Mouse (Mus musculus) embryonic stem cell, embryonic (primary cell): ENCODE measurements around the gene Plekho2.

Source experiments
- CTCF ChIA-PET, 4 experiments: fragments of 300-600 bp in 2 of 4; fragments of 350-600 bp in 2 of 4; sonication (Branson Sonifier 250); formaldehyde crosslinking; loops; one replicate each; lab custom pipeline; 2022; ENCODE audit warnings: inconsistent platforms in 2 of 4; lab: Charles Lee
- POLR2A ChIA-PET, 4 experiments: fragments of 300-600 bp in 2 of 4; fragments of 350-600 bp in 2 of 4; sonication (Branson Sonifier 250); formaldehyde crosslinking; loops; one replicate each; lab custom pipeline; 2022; ENCODE audit warnings: antibody characterized with exemption in 4 of 4, inconsistent platforms in 1 of 4; lab: Charles Lee

The Plekho2 gene

GRCm38 (mm10) chr9:65535789-65536469 is 43.9 kb downstream of the Plekho2 start:
- ChIA-PET POLR2A (interaction anchor here in 1 of 4 experiments (2.3 kb wide), 1 partner anchor 11 kb away, joined by 17 read pairs; no protein-coding TSS in a partner anchor), CTCF (interaction anchor here in 2 of 4 experiments (0.6 to 0.7 kb wide), 2 partner anchors 10 to 267 kb away, joined by 3 to 5 read pairs; no protein-coding TSS in a partner anchor)

DNA sequence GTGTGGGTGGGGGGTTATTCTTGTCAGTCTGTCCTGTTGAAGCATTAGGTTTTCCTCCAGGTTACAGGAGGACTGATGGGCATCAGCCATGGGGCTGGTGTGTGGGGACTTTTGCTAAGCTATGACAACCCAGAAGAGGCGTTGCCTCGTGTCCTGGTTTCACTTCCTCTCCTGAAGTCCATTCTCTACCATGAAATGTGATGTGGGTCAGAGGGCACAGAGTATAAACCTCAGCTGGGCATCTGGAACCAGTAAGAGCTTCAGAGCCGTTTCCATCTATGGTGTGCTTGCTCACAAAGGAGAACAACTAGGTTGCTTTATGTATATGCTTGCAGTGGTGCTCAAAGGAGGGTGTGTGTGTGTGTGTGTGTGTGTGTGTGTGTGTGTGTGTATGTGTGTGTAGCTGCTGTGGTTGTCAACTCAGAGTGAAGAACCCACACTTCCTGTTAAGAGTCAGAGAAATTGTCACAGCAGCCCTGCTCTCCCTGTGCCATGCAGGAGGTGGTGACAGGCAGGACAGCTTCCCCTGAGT is 44.6 kb downstream of the Plekho2 start:
- ChIA-PET POLR2A (interaction anchor here in 3 of 4 experiments (0.6 to 2.3 kb wide), 4 partner anchors 9 to 15 kb away, joined by 3 to 17 read pairs (median 4); partner anchors contain the start of gene Ankdd1a (in 1 of the 3)), CTCF (interaction anchor here in 1 of 4 experiments (0.7 kb wide), 1 partner anchor 266 kb away, joined by 5 read pairs; no protein-coding TSS in a partner anchor)

DNA sequence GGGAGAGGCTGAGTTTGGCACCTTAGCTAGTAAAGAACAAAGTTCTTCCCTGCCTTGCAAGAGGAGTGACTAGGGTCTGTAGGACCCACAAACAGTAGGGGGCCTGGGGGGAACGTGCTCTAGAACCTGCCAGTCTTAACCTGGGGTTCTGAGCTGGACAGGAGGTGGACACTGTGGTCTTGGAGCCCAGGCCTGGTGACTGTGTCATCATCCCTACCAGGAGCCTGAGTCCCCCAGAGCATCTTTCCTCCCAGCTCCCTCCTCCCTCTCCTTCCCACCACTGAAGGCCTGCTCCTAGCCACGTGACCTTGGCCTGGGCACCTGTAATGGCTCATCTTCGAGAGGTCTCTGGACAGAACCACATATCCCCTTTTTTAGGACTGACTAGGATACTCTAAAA is 45.7 kb downstream of the Plekho2 start:
- POLR2A ChIA-PET = interaction anchor here in 2 of 4 experiments (0.5 to 2.3 kb wide), 5 partner anchors 12 to 432 kb away, joined by 3 to 17 read pairs (median 4); no protein-coding TSS in a partner anchor
- CTCF ChIA-PET = interaction anchor here in 2 of 4 experiments (1.2 to 1.5 kb wide), 2 partner anchors 10 to 47 kb away, joined by 4 to 8 read pairs; no protein-coding TSS in a partner anchor

DNA sequence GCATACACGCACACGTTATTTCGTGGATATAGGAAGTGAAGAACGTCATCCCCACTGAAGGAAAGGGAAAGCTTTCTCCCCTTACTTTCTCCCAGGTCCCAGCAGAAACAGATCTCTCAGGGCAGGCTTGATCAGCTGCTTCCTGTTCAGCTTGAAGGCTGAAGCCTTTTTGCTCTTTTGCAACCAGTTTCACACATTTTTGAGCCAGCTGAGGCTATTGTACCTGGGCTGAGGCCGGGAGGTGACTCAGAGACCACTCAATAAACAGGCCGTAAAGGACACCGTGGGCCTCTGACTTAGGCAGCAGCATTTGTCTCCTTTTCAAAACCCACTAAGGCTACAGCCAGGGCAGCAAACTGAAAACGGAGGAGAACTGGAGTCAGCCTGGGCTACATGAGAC is 46.9 kb downstream of the Plekho2 start:
- POLR2A ChIA-PET = interaction anchor here in 1 of 4 experiments (0.5 to 1.2 kb wide), 2 partner anchors 19 to 711 kb away, joined by 3 to 4 read pairs; no protein-coding TSS in a partner anchor
- CTCF ChIA-PET = interaction anchor here in 2 of 4 experiments (1.2 to 1.5 kb wide), 2 partner anchors 9 to 48 kb away, joined by 4 to 8 read pairs; no protein-coding TSS in a partner anchor

DNA sequence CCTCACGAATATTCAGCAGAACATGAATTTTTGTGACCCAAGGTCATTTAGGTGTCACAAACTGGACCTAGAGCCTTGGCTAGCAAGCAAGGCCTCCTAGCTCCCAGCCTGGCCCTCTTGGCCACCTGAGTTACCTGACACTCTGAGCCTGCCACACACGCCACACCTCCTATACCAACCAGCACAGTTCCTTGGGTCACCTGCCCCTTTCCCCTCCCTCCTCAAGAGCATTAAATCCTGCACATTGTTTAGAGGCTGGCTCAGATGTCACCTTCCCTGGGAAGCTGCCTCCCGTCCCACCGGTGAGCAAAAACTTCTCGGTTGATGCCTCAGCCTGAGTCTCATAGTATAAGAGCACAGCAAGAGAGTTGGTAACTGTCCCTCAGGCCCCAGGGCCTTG is 48.6 kb downstream of the Plekho2 start:
- POLR2A ChIA-PET = interaction anchor here in 2 of 4 experiments (0.7 to 1.7 kb wide), 3 partner anchors 10 to 15 kb away, joined by 3 read pairs; partner anchors contain the start of gene Ankdd1a (in 1 of the 2)
- CTCF ChIA-PET = no interaction called here

- ChIA-PET POLR2A (interaction anchor here in 1 of 4 experiments (0.6 to 1.9 kb wide), 3 partner anchors 10 to 259 kb away, joined by 4 to 7 read pairs (median 4); partner anchors contain the start of gene Mtfmt), CTCF (no interaction called here)
These were observed 50.2 kb downstream of the Plekho2 start for GRCm38 (mm10) chr9:65529659-65530058.

DNA sequence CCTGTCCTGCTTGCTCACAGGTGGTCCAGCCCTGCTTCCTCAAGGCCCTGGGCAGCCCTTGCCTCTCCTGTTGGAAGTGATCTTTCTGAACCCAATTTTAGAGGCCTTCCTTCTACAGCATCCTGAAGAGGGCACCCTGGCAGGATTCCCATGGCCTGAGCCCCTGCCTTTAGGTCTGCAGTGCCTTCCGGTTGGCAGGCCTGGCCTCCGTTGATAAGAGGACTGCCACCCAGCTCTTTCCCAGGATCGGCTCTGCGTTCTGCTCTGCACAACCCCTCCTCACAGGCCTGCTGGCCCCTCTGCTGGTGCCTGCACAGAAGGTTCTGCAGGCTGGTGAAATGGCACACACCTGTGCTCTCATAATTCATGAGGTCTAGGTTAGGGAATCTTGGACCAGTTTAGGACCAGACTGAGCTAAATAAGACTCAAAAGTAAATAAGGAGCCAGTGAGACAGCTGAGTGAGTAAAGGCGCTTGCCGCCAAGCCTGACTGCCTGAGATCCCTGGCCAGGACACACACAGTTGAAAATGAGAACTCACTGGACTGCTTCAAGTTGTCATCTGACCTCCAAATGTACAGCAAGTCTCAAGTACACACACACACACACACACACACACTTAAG is 51.3 kb downstream of the Plekho2 start:
- ChIA-PET POLR2A (interaction anchor here in 3 of 4 experiments (0.6 to 1.9 kb wide), 11 partner anchors 11 to 93 kb away, joined by 3 to 7 read pairs (median 4); partner anchors contain the start of genes Plekho2 (in 2 of the 3) and Mtfmt (in 1 of the 3)), CTCF (interaction anchor here in 2 of 4 experiments (0.6 to 2.0 kb wide), 6 partner anchors 8 to 172 kb away, joined by 3 to 10 read pairs (median 3); partner anchors contain the start of genes Ankdd1a (in 1 of the 2) and Plekho2 (in 1 of the 2))

DNA sequence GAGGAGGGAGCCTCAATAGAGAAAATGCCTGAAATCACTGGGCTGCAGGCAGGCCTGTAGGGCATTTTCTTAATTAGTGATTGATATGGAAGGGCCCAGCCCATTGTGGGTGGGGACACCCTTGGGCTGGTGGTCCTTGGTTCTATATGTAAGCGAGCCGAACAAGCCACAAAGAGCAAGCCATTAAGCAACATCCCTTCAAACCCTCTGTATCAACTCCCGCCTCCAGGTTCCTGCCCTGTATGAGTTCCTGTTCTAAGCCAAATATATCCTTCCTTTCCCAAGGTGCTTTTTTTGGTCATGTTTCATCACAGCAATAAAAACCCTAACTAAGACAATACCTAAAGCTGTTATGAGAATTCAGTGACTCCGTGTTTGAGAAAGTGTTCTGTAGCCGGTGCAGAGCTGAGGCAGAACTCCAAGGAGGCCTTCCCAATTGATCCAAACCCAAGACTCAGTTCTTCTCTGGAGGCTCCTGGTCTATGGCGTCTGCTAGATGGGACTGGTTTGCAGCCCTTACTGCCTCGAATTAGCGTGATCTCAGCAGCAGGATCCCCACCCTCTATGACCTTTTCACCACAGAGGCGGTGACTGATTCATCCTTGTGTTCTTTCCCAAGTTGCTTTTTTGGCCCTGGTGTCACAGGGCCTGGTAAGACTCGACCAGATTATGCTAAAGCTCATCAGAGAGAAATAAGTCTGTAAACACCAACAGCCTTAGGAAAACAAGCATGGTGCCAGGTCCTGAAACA is 54.2 kb downstream of the Plekho2 start:
- ChIA-PET CTCF (interaction anchor here in 2 of 4 experiments (0.7 to 0.9 kb wide), 2 partner anchors 73 to 215 kb away, joined by 3 to 5 read pairs; no protein-coding TSS in a partner anchor), POLR2A (interaction anchor here in 2 of 4 experiments (0.7 to 2.9 kb wide), 5 partner anchors 21 to 68 kb away, joined by 3 to 9 read pairs (median 3); partner anchors contain the start of gene Plekho2 (in 1 of the 2))

DNA sequence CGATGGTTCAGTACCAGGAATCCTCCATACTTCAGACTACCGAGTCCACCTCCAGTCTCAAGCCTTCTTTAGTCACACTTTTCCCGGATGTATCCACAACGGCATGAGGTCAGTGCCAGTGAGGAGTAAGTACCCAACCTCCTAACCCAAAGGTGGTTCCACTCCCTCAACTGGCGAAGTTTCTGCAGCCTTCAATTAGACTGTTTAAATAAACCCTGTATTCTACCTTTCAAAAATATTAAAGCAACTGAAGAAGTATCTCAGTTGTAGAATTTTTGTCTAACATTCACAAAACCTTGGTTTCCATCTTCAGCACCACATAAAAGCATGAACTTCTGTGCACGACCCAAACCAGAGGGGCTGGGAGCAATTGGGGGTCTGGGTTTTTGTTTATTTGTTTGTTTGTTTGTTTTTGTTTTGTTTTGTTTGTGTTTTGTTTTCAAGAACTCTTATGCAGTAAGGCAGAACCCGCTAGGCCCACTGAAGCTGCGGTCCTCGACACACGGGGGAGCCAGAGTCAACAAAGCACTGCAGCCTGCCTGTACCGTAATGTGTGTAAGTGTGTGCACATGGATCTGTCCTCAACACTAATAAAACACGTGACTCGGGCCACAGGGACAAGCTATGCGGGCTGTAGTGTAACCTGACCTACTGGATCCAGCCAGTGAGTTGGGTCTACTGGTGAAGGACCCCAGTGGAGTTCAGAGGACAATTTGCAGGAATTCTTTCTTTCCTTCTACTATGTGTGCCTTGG is 56.1 kb downstream of the Plekho2 start:
- POLR2A ChIA-PET = interaction anchor here in 3 of 4 experiments (0.7 to 2.9 kb wide), 10 partner anchors 23 to 328 kb away, joined by 3 to 13 read pairs (median 4); partner anchors contain the start of genes Mtfmt (in 1 of the 3), Parp16 (in 1 of the 3), Plekho2 (in 1 of the 3) and Spg21 (in 1 of the 3)

DNA sequence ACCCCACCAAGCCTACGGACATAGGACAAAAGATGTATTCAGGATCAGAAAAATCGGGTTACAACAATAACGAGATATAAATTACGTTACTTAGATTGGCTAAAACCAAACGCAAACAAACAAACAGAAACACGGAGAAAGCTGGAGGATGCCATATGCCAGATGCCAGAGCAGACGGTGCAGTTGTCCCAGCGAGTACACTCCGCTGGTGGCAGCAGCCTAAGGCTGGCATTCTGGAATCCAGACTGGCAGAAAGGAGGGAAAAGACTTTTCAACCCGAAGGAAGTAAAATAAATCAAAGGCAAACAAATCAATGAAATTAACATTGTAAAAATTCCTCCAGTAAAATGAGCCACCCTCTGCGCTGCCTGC is 59.3 kb downstream of the Plekho2 start:
- CTCF ChIA-PET = interaction anchor here (0.6 to 3.3 kb wide), 10 partner anchors 8 to 638 kb away, joined by 3 to 14 read pairs (median 4); partner anchors contain the start of genes Plekho2 (in 2 of the 4) and Mtfmt (in 1 of the 4)
- POLR2A ChIA-PET = interaction anchor here in 3 of 4 experiments (0.5 to 2.0 kb wide), 17 partner anchors 11 to 446 kb away, joined by 3 to 6 read pairs (median 3); partner anchors contain the start of genes Plekho2 (in 1 of the 3) and Spg21 (in 1 of the 3)

More for the DNA sequence above, 56.1 kb downstream of the Plekho2 start:
- CTCF ChIA-PET = interaction anchor here (0.6 to 1.6 kb wide), 29 partner anchors 10 to 1773 kb away, joined by 3 to 43 read pairs (median 4); partner anchors contain the start of genes Plekho2 (in 4 of the 4), Mtfmt (in 2 of the 4), Pif1 (in 1 of the 4) and Spg21 (in 1 of the 4)

- ChIA-PET POLR2A (interaction anchor here in 3 of 4 experiments (0.5 to 2.0 kb wide), 19 partner anchors 12 to 1483 kb away, joined by 3 to 9 read pairs (median 4); partner anchors contain the start of genes Plekho2 (in 1 of the 3) and Spg21 (in 1 of the 3)), CTCF (interaction anchor here in 3 of 4 experiments (0.6 to 3.3 kb wide), 11 partner anchors 8 to 639 kb away, joined by 3 to 14 read pairs (median 4); partner anchors contain the start of genes Mtfmt (in 1 of the 3) and Plekho2 (in 1 of the 3))
These were observed 59.9 kb downstream of the Plekho2 start, which contains the start of gene Ankdd1a for GRCm38 (mm10) chr9:65519807-65520504. TSS of gene Ankdd1a (minus strand) at chr9:65520193.

DNA sequence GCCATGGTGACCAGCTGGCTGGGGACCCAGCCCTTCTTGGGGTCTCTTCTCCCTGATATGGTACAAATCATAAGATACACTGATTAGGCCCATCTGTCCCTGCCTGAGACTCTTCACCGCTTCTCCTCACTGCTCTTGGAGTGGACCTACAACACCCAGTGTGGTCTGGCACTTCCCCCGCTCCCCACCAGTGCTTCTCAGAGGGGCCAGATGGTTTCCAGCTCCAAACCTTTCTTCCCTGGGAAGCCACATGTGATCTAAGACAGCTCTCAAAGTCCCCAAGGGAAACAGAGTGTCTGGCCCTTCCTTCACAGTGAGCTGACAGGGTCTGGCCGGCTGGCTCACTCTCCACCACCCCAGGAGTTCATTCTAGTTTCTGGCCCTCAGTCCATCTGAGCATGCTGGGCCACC is 65.0 kb downstream of the Plekho2 start:
- ChIA-PET CTCF (interaction anchor here in 1 of 4 experiments (1.2 kb wide), 1 partner anchor 65 kb away, joined by 3 read pairs; the partner anchor contains the start of gene Plekho2), POLR2A (interaction anchor here in 2 of 4 experiments (1.2 kb wide), 2 partner anchors 18 to 31 kb away, joined by 3 to 4 read pairs; no protein-coding TSS in a partner anchor)

- POLR2A ChIA-PET = no interaction called here
- CTCF ChIA-PET = interaction anchor here in 1 of 4 experiments (1.4 kb wide), 1 partner anchor 12 kb away, joined by 3 read pairs; no protein-coding TSS in a partner anchor
These were observed 65.4 kb downstream of the Plekho2 start for GRCm38 (mm10) chr9:65514431-65514830.

DNA sequence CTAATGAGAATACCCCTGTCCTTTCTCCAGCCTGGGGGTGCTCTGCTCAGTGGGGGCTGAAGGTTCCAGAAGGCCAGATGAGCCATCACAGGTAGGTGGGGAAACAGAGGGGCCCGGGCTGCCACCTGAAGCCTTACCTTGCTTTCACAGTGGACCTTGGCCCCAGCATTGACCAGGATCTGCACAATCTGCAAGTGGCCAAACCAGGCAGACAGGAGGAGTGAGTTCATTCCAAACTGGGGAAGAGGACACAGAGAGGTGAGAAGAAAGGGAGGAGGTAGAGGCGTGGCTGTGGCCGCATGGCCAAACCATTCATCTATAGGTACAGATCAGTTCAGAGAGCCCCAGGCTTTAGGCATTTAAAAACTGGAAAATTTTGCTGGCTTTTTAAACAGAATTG is 67.3 kb downstream of the Plekho2 start:
- ChIA-PET POLR2A (no interaction called here), CTCF (no interaction called here)

- CTCF ChIA-PET = interaction anchor here in 2 of 4 experiments (0.5 to 1.2 kb wide), 2 partner anchors 72 to 1248 kb away, joined by 3 to 5 read pairs; no protein-coding TSS in a partner anchor
- POLR2A ChIA-PET = interaction anchor here in 1 of 4 experiments (0.6 to 1.0 kb wide), 2 partner anchors 18 to 53 kb away, joined by 3 to 5 read pairs; no protein-coding TSS in a partner anchor
These were observed 71.4 kb downstream of the Plekho2 start for GRCm38 (mm10) chr9:65508449-65508848.
